Mouse (Mus musculus): ENCODE measurements at regions not wholly inside any gene's neighbourhood (a gene's known extent, or its start where the extent isn't known, plus 50 kb on each side); places are given as distances from the start of the nearest gene placed in this dataset.

DNA sequence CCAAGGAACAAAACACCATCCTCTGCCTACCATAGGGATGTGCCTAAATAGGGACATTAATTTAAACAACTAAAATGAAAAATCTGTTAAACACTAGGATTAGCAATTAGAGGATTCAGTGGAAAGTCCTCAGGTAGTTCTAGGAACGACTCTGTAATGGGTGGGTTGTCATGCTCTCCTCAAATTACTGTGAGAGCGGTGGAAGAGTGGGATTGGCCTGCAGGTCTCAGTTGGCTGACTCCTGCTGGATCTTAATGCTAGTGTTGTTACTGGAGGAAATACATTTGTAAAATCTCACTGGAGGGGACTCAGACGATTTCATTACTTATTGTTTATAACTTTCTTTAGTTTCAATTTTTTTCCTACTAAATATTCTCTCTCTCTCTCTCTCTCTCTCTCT, 525.6 kb upstream of the 4930452B06Rik start:
- DNase-seq (ENCODE audit: low read depth, low spot score), result no peak

DNA sequence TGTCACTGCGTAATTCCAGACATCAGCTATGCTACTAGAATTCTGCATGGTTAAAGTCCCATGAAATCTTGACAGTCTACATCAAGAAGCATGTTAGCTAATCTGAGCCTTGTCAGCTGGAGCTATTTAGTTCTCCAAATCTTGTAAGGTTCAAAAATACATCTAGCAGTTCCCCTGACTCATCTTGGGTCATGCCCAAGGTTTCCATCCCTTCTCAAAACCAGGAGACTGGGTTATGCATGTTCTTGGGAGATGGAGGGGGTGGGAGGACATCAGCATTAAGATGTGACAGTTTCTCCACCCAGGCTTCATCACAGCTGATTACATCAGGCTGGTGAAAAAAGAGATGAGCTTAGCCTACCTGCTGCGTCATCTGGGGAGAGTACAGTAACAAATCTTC, 495.3 kb upstream of the 4930452B06Rik start:
- no peak for DNase-seq (ENCODE audit: low read depth, low spot score)

DNA sequence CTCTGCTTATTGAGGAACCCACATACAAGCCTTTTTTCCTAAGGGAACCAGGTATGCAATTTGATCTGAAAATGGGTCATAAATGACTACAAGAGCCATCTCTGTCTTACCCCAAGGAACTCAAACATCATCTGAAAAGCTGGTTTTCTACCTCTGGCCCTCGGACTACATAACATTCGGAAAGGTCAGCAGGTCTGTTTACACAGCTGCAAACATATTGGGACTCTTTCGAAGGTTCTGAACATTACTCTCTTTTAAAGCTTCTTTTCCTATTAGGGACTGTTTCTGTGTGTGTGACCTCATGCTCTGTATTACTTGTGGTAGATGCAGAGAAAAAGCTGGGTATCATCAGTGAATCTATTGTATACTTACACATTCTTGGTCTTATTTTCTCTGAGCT, 491.9 kb upstream of the 4930452B06Rik start:
- DNase-seq (ENCODE audit: low read depth, low spot score), result no peak

DNA sequence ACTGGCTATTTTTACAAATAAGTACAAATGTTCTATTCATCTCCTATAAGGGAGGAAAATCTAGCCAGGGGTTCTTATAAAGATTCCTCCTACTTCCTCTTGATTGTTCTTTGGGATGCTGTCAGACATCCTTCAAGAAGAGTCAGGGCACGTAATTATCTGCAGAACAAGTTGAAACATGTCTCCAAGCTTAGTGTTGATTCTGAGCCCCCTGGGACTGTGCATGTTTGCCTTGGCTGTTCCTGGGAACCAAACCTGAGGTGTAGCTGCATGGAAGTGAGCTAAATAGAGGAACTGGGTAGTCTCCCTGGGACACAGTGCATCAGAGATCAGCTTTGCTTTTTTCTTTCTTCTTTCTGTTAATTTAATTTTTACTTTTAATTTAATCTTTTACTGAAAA, 484.8 kb upstream of the 4930452B06Rik start:
- no peak for DNase-seq (ENCODE audit: low read depth, low spot score)

DNA sequence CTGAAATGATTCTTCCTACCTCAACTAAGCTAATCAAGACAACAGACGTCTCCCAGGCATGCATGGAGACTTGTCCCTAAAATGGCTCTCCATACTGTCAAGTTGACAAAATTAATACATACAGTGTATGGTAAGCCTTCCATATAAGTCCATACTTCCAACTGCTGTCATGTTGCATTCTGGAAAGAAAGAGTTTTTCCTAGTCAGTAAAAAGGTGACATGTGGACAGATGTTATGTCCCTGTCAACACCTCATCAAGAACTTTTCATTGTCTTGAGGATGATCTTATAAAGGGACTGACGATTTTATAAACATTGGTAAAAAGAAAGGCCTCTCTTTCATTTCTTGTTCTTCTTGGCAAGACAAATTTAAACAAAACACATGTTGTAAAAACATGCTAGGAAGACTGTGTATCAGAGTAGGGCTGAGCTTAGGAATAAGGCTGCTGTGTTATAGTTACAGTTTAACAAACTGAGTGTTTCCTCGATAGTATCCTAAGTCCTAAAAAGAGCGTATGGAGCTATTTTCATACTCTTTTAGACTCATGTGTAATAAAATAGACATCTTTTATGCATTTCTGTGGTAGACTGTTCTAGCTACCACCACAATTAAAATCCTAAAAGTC, 480.7 kb upstream of the 4930452B06Rik start:
- DNase-seq (ENCODE audit: low read depth, low spot score), result no peak

DNA sequence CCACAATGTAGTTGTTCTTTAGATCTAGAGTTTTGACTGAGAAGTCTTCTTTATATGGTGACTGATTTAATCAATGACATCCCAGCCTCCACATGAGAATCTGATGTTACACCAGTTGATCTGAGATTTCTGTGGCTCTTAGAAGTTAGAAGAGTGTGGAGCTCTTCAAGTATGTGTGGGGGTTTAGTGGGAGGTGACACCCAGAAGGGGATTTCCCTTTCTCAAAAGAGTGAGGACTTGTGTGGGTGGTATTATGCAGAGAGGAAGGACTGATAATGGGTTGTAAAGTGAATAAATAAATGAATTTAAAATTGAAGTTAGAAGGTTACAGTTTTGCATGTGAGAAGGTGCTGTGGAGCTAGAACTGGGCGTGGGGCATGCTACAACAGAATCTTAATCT, 439.7 kb upstream of the 4930452B06Rik start:
- no peak for DNase-seq (ENCODE audit: low read depth, low spot score)

DNA sequence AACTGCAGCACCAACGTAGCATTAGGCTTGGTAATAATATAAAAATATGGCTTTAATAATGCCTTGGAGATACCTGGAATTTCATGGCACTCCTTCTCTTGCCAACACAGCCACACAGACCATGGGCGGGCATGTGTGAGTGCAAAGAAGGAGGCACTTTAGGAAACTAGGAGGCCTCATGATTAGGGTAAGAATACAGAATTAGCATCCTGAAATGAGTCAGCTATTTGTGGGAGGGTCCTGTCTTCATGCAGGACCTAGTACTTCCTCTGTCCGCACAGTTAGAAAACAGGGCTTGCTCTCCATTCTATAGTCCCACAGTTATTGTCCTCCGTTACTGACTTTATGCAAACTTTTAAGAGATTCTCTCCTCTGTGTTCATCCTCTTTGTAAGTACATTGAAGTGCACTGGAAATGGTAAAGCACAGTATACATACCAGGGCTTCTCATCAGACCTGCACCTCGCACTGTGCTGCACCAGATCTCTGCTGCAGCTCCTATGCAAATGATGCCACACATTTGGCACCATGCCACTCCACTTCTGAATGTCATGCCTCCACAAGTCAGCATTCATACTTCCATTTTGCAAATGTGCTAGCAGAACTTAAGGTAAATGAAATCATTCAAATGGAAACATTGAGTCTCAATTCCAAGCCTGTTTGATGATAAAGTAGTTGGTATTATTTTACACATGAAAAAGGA, 423.7 kb upstream of the 4930452B06Rik start:
- no peak for DNase-seq (ENCODE audit: low read depth, low spot score)

DNA sequence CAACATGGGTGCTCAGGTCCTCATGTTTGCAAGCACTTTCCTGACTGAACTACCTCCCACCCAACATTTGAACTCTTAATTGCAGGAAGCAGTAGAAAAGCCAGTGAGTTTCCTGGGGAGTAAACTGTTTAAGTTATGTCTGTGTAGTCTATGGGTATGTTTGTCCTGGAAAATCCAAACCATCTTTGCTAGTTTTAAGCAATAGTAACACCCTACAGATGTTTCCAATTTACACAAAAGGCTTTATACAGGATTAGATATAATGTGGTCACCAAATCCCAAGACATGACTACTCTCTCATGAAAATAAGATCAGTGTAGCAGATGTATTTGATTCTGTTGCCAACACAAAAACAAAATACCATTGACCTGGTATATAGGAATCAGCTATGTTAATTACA, 421.1 kb upstream of the 4930452B06Rik start:
- no peak for DNase-seq (ENCODE audit: low read depth, low spot score)

DNA sequence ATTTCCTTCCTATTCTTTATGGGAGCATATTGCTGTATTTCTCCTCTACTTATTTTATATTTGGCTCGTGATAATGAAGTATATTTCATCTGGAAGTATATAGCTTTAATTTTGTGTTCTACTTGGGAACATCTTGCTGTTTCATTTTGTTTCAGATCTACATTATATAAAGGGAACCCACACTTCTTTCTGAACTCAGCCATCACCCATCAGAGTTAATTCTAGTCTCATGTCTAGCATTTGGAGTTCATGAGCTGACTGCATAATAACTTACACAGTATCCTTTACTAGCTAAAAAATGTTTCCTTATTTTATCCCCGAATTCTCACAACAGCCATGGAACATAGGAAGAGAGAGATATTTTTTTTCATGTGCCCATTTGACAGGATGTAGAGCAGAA, 413.6 kb upstream of the 4930452B06Rik start:
- DNase-seq (ENCODE audit: low read depth, low spot score), result no peak

DNA sequence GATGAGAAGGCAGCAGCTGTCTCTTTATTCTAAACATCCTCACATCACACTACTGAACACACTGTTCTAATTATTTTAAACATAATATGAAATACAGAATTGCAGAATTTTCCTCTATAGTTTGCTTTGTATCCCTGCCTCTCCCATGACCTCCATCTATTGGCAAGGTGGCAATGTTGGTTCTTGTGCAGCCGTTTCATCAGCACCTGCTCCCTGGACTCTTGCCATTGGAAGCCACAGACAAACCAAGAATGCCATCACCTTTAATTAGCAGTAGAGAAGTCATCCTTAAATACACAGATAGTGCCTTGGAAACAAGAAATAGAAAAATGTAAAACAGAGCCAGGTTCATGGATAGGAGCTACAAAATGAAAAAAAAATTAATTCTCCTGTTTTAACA, 413.0 kb upstream of the 4930452B06Rik start:
- DNase-seq (ENCODE audit: low read depth, low spot score), result no peak

DNA sequence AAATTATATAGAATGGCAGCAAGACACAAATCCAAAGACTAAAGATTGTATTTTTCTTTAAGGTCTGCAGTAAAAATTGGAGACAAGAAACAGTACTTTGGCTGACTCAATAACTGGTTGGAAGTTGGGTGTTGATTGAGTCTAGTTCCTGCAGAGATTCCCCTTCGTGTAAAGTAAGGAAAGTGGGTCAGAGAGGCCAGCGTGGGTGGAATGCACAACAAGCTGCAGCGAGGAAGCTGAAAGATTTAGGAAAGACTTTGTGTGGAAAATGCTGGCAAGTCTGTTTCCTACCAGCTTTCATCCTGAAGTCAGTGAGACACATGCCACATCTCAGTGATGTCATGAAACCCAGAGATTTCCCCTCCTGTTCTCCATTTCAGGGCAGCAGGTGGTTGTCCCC, 405.1 kb upstream of the 4930452B06Rik start:
- DNase-seq (ENCODE audit: low read depth, low spot score), result no peak

DNA sequence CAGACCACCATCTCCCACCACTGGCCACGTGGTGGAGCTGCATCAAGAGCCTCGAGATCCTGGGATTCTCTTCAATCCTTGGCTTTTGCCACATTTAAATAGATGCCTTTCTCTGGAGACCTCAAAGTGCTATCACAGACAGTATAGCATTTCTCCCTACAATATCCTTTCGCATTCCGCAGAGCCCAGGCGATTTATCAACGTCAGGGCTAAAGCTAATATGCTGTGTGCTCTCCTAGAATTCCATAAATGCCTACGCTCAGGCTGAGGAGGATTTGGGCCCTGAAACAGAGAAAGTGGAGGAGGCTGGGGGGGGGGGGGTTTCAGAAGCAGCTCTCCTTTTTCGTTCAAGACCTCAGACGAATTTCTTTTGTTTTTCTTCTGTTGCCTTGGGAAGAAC, 394.0 kb upstream of the 4930452B06Rik start:
- no peak for DNase-seq (ENCODE audit: low read depth, low spot score)

DNA sequence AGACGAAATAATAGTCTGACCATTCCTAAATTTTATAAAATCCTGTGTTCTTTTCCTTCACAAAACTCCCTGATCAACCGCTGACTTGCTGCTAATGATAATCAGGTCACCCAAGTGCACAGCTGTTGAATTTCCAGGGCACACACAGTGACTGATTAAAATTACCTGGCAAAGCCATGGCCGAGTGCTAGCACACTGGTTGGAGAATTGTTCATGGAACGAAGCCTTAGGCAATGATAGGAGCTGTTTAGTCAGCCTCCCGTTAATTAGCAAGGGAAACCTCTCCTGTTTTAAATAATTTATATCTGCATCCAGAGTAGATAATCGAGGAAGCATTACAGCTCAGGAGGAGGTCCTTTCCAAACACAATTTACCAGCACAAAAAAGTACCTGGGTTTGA, 362.8 kb upstream of the 4930452B06Rik start:
- DNase-seq (ENCODE audit: low read depth, low spot score), result no peak

DNA sequence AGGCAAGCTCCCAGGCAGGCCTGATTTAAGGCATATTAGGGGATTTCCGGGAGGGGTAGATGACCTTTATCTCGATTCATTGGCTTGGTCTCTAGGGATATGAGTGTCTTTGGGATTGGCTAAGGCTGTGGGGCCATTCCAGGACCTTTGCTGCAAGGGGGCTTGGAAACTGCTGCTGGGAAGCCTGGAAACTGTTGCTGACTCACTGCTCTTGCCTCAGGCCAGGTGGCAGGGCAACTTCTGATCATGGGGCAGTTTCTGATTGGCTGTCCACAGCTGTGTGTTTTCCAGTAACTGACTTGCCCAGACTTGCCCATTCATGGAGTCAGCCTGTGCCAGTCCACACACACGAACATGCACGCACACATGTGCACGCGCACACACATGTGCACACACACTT, 349.8 kb upstream of the 4930452B06Rik start:
- no peak for DNase-seq (ENCODE audit: low read depth, low spot score)

DNA sequence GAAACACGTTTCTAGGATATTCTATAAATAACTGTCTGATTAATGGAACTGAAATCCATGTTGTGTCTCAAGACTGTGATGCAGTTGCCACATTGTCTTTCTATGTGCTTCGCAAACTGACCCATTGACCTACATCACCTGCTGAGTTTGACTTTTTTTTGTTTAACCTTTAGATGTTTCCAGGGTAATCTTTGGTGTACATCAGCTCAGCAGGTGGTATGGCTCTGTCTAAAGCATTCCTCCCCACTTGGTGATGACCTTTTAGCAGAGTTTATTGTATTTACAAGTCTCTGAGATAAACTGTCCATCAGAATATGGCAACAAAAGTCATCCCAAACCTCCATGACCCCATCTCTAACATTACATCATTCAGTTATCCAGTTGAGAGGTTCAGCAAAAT, 337.0 kb upstream of the 4930452B06Rik start:
- no peak for DNase-seq (ENCODE audit: low read depth, low spot score)

DNA sequence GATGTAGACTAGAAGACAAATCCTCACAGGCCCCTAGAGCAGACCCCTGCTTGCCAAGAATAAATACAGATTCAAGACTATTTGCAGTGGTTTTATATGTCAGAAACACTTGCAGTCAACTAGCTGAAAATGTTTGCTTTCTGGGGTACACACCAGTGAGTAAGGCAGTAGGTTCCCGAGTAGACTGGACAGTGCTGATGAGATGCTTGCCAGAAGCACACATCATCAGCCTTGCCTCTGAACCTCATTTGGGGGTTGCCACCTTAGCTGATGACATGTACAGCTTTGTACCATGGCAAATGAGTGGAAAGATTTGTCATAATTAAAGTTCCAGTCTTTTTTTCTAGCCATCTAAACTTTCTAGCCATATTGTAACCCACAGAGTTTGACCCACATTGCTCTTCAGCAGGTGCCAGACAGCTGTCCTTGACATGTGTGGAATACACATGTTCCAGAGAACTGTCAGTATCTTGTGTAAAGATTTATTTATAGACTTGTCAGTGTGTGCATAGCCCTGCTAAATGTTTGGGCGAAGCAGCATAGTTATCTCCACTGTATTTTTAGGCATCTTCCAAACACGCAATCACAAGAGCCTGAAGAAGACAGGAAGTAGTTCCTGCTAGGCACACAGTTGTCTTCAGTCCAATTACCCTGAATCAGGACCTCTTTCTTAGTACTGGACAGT, 334.5 kb upstream of the 4930452B06Rik start:
- DNase-seq (ENCODE audit: low read depth, low spot score), result no peak

DNA sequence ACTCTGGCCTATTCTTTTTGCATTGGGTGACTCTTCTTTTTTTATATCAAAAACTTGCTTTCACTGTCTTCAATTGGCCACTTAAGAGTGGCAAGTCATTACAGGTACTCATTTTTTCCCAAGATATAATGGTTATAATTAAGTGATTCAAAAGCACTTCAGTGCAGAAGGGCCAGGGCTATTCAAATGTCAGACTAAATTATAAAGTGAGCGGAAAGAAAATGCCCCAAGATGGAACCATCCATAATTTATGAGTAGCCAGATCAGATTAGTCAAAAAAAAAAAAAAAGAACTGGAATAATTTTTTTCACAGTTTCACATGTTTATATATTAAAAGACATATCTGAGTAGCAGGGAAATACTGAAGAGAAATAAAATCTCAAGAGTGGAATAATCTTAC, 333.8 kb upstream of the 4930452B06Rik start:
- DNase-seq (ENCODE audit: low read depth, low spot score), result no peak

DNA sequence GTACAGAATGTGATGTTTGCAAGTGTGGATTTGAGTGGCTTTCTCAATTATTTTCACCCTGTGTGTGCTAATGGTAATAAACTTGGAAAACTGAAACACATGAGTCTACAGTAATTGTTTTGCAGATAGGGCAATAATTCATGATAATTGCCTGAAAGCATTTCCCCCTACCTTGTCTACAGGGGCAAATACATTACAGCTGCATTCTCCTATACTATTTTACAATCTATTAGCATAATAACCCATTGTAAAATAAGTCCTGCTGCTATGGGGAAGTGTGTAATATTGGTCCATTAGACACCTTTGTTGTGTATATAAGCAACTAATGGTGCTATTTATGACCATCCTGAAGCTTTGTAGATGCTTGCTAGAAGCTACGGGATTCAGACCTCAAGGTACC, 327.4 kb upstream of the 4930452B06Rik start:
- no peak for DNase-seq (ENCODE audit: low read depth, low spot score)

DNA sequence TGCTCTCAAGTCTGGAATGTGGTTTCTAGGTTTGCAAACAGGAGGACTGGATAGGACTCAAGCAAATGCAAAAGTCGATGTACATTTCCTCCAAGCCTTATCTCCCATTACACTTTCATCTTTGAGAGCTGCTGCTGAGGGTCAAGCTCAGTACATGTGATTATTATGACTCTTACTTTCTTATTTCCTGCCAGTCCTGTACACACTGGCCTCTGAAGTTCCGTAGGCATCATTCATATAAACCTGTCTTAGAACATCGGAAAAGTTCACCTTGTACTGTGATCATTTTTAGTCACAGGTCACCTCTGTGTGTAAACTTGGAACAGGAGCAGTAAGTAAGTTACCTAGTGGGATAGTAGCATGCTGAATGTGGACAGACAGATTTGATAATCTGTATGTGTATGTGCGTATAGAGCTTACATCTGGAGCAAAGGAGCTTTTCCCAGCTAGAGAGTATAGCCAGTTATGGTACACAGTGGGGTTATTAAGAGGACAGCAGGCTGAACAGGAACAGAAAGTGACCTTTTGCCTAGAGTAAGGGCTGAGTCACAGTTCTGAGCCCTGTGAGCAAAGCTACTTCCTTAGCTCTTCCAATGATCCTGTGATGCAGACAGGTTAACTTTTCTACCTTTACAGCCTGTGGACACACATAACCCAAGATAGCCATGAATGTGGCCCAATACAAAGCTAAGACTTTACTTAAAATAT, 319.2 kb upstream of the 4930452B06Rik start:
- DNase-seq (ENCODE audit: low read depth, low spot score), result no peak

DNA sequence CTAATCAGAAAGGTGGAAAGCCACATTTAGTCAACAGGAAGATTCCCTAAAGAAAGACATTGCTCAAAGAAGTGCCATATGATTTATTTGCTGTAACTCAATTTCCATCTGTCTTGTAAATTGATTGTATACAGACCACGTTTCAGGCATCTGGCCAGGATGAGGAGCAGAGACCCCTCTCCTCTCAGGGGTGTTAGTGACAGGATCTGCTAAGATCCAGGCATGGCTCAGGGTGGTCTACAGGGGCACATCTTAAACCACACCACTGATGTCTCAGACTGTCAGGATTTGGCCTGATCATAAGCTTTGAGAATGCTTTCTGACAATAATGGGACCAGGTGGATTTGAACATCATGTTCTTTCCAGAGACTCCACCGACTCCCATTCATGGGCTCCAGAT, 295.5 kb upstream of the 4930452B06Rik start:
- DNase-seq (ENCODE audit: low read depth, low spot score), result no peak

DNA sequence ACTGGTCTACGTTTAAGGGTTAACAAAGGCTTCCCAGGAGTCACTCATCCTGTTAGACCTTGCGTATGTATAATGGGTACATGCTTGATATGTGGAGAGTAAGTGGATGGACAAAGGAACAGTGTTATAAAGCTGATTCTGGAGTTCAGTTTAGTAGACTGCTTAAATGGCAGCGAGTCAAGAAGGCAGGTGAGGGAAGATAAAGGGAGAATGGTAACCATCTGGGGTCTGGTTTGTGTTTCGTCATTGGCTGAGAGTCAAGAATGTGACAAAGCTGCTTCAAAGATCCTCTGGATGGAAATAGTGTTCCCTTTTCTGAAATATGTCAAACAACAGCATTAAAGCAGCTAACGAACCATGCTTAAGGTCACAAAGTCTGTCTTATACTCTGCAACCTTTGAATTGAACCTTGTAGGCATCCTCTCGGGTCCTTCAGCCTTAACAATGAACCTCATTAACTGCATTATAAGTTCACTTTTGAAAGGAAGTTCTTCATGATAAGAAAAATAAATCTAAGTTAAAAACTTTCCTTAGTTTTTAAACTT, 286.9 kb upstream of the 4930452B06Rik start:
- DNase-seq (ENCODE audit: low read depth, low spot score), result no peak

DNA sequence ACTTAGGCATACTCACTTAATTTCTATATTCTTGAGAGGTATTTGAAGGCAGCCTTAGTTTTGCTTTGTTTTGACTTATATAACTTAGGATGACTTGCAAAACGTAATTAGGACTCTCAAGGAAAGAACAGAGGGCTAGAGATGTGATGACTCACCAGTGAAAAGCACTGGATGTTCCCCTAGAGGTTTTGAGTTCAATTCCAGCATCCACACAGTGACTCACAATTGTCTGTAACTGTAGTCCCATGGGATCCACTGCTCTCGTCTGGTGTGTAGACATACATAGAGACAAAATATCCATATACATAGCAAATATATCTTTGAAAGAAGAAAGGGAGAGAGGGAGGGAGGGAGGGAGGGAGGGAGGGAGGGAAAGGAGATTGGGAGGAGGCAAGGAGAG, 282.7 kb upstream of the 4930452B06Rik start:
- no peak for DNase-seq (ENCODE audit: low read depth, low spot score)
